Mouse (Mus musculus) brown adipose tissue, adult 24 weeks (tissue): ENCODE results near the gene Per3. TPM values are rescaled to one million over a fixed set of nuclear protein-coding genes. Genes with fewer than 3 reads are reported as not detected.
A peak's percentile ranks its signal among the peaks of the same experiment; 100 is the strongest.

Source experiments
- H3K27ac ChIP-seq: fragments of 200-500 bp; replicated peaks from 2 replicates; pipeline ENCODE4 v1.5.1; 2012; ENCODE audit warnings: low read depth, mild to moderate bottlenecking, low read length
- H3K4me1 ChIP-seq: fragments of 200-500 bp; 2 replicates; pipeline ENCODE4 v1.6.1; 2012; ENCODE audit warnings: low read length, mixed read lengths; ENCODE audit not compliant: control insufficient read depth, insufficient read depth, insufficient read length
- H3K4me3 ChIP-seq: fragments of 200-500 bp; 2 replicates; pipeline ENCODE4 v1.5.1; 2012; ENCODE audit warnings: low read depth, mild to moderate bottlenecking, low read length, moderate library complexity; ENCODE audit not compliant: insufficient read depth
- polyA plus RNA-seq: library from polyadenylated mRNA; stranded (reverse); fragments of >200 nt; gene quantifications from 2 replicates; pipeline ENCODE4 v1.2.4, GENCODE M21; 2012; ENCODE audit not compliant: missing spikeins, insufficient read depth, insufficient read length

Gene Per3
- polyA plus RNA-seq, 1 experiment: 7.0 TPM

- Histone ChIP-seq H3K27ac (no peak within 1 kb of the TSS), H3K4me1 (no peaks in the 10 kb centered on the region), H3K4me3 (no peak within 1 kb of the TSS)
Measured at GRCm38 (mm10) chr4:150996797-150997196, 47.7 kb downstream of the Per3 start, which contains the start of gene Uts2. TSS of gene Uts2 (plus strand) at chr4:150997097.

DNA sequence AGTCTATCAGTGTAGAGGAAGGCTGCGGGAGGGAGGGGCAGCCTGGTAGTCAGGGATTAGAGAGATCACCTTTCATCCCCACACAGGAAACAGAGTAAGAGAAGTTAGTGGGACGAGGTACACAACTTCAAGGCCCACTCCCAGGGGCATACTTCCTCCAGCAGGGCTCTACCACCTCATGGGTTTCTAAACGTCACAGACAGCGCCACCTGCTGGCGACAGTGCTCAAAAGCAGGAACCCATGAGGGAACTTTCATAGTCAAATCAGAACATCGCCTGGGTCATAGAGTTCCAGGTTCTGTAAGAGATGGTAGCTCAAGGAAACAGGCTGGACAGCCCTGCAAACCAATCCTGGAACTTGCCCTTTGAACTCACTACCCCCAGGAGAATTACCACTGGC is 54.3 kb downstream of the Per3 start:
- Histone ChIP-seq H3K4me1 (no peaks in the 10 kb centered on the region), H3K27ac (no peak overlapping the region)

GRCm38 (mm10) chr4:150980153-150980552 is 64.3 kb downstream of the Per3 start:
- Histone ChIP-seq H3K27ac (no peak overlapping the region), H3K4me1 (no peaks in the 10 kb centered on the region), H3K4me3 (no peak overlapping the region)

More for the DNA sequence above, 54.3 kb downstream of the Per3 start:
- no peak overlapping the region for H3K4me3 ChIP-seq

DNA sequence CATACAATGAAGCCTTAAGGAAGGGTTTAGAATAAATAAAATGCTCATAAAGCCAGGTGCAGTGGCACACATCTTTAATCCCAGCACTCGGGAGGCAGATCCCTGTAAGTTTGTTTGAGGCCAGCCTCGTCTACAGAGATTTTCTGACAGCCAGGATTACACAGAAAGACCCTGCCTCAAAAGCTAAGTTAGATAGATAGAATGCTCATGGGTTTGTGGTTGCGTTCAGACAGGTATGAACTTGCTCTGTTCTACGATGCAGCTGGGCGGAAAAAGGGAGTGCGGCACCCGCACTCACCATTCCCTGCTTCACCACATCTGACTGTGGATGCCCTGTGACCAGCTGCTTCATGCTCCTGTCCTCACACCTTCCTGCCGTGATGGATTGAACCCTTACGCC is 65.0 kb downstream of the Per3 start:
- H3K27ac ChIP-seq: no peak overlapping the region
- no peaks in the 10 kb centered on the region for H3K4me1 ChIP-seq
- no peak overlapping the region for H3K4me3 ChIP-seq

DNA sequence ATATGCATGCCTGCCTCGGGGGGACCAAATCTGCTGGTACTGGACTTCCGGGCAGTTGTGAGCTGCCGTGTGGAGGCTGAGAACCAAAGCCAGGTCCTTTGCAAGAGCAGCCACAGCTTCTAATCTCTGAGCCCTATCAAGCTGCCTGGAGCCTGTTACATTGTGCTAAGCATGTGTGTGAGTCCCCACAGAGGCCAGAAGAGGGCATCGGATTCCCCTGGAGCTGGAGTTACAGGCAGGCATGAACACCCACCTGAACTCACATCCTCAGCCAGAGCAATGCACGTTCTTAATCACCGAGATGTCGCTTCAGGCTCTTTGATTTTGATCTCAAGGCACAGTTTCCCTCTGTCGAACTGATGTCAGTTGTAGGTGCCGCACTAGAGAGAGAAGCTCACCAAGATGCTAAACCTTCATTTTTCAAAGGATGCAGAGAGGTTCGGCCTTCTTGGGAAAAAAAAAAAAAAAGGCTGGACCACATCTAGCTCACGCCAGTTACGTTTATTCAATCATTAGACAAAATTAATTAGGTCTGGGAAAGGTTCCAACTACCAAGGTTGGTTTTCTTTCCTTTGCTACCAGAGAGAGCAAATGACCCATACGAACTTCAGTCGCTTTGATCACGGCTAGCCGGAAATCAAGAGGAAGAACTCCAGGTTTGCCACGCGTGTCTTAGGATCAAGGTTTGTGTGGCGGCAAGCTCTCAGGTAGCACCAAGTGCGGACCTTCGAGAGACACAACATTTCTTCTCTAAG is 66.1 kb downstream of the Per3 start:
- Histone ChIP-seq H3K27ac (no peak overlapping the region), H3K4me1 (no peaks in the 10 kb centered on the region), H3K4me3 (no peak overlapping the region)

DNA sequence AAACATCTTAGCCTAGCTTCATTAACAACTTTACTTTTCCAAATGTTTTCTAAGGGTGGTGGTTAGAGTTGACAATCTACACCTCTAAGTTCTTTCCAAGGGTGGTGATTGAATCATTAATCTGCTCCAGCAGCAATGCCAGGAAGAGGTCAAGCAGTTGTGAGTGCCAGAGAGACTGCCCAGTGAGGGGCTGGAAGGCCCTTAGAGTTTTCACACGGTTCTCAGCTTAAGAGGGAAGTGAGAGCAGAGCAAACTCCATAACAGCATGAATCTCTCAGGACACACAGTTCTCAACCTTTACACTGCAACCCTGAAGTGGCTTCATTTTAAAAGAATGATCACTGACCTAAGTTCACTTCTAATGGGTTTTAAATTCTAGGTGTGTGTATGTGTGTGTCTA is 69.3 kb downstream of the Per3 start:
- no peak overlapping the region for H3K4me3 ChIP-seq
- H3K27ac ChIP-seq: no peak overlapping the region
- H3K4me1 ChIP-seq: no peaks in the 10 kb centered on the region

DNA sequence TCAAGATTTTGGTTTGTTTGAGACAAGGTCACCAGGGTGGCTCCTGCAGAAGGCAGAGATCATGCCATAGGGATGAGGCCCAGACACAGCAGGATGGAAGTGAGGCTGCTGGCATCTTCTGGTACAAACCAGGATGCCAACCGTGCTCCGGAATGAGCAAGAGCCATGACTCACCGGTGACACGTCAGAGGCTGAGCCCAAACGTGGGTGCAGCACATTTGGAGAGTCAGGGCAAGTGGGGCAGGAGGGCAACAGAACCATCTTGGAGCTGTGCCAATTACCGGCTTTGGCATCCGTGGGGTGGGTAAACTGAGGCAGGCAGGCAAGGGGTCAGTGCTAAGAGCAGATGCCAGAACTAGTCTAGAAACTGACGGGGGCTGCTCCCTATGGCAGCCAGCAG is 71.2 kb downstream of the Per3 start:
- Histone ChIP-seq H3K4me1 (no peaks in the 10 kb centered on the region), H3K4me3 (no peak overlapping the region), H3K27ac (no peak overlapping the region)

DNA sequence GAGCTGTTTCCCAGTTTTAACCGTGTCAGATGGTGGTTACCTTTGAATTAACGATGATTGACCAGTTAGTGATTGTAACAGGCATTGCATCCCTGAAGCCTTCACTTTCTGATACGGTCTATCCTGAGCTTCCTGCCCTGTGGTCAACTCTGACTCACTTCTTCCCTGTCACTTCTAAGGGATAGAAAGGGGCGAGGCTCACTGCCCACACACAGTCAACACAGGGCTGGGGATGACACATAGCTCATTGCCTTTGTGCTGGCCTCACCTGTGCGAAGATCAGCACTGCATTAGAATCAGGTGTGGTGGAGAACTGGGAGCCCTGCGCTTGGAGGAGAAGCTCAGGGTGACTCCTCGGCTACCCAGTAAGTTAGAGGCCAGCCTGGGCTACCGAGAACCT is 75.5 kb downstream of the Per3 start:
- H3K27ac ChIP-seq: no peak overlapping the region
- H3K4me3 ChIP-seq: no peak overlapping the region
- H3K4me1 ChIP-seq: no peaks in the 10 kb centered on the region; the same call in 1 of the 2 replicates

DNA sequence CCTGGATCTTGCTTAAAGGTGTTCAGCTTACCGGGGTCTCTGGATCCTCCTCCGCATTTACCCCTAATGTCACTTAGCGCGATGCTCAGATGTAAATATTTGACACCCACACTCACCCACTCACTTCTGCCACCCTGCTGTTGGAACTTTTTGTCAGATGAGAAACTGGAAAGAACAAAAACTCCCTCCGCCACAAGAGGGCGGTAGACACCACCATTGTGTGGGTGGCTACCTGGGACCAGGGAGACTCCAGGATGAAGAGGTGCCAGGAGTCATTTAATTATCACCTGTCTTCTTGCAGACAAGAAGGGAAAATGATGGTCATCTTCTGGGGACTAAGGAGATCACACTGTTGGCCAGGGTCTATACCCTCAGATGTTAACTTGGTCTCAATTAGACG is 77.9 kb downstream of the Per3 start:
- H3K27ac ChIP-seq: no peak overlapping the region
- no peaks in the 10 kb centered on the region; the same call in 1 of the 2 replicates for H3K4me1 ChIP-seq
- H3K4me3 ChIP-seq: no peak overlapping the region

DNA sequence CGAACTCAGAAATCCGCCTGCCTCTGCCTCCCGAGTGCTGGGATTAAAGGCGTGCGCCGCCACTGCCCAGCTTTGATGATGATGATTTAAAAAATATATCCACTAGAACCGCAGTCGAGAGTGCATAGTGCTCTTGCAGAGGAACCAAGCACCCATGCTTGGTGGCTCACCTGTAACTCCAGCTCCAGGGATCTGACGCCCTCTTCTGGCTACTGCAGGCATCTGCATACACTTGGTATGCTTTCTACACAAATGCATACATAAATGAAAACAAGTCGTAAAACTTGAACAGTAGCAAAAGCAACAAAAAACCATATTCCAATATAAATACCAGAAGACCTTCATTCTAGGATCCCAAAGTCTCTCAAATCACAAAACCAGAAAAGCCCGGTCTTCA is 78.9 kb downstream of the Per3 start:
- H3K27ac ChIP-seq: no peak overlapping the region
- no peaks in the 10 kb centered on the region; the same call in 1 of the 2 replicates for H3K4me1 ChIP-seq
- H3K4me3 ChIP-seq: no peak overlapping the region

- H3K4me1 ChIP-seq: no peaks in the 10 kb centered on the region; the same call in 1 of the 2 replicates
- H3K4me3 ChIP-seq: peak overlapping the region; percentile 35
- H3K27ac ChIP-seq: no peak overlapping the region
Measured at GRCm38 (mm10) chr4:150964635-150965554, 79.6 kb downstream of the Per3 start.

DNA sequence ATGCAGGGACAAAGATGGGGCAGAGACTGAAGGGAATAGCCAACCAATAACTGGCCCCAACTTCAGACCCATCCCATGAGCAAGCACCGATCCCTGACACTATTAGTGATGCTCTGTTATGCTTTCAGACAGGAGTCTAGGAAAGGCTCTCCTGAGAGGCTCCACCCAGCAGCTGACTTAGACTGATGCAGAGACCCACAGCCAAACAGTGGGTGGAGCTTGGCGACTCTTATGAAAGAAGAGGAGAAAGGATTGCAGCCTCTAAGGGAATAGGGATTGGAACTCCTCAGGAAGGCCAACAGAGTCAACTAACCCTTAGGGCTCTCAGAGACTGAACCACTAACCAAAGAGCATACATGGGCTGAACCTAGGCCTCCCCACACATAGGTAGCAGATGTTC is 80.8 kb downstream of the Per3 start:
- Histone ChIP-seq H3K27ac (no peak overlapping the region), H3K4me1 (no peaks in the 10 kb centered on the region; the same call in 1 of the 2 replicates), H3K4me3 (no peak overlapping the region)

- Histone ChIP-seq H3K27ac (0 out of 2 replicates have a peak overlapping the region, but pooled peaks have one; percentile 5), H3K4me3 (no peak overlapping the region), H3K4me1 (no peaks in the 10 kb centered on the region; the same call in 1 of the 2 replicates)
Measured at GRCm38 (mm10) chr4:150962231-150962630, 82.2 kb downstream of the Per3 start.

DNA sequence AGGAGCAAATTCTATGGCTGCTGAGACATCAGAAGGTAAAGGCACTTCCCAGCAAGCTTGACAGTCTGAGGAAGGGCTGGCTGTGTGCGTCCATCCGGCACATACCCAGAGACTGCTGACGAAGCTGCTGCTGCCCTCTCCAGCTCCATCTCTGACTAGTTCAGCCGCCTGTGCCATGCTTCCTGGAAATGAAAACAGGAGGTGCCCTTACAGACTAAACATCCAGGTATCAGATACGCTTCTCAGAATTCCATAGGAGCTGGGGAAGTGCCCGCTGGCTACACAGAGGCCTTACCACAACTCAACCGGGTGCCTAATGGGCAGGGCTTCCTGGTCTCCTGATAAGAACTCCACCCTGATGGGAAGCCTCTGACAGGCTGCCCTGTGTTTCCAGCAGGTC is 85.9 kb downstream of the Per3 start:
- no peak overlapping the region for H3K4me3 ChIP-seq
- H3K27ac ChIP-seq: no peak overlapping the region
- no peaks in the 10 kb centered on the region for H3K4me1 ChIP-seq

GRCm38 (mm10) chr4:150957106-150957458 is 87.4 kb downstream of the Per3 start:
- Histone ChIP-seq H3K27ac (no peak overlapping the region), H3K4me3 (no peak overlapping the region), H3K4me1 (no peaks in the 10 kb centered on the region)
